Mouse (Mus musculus) myocyte (in vitro differentiated cells): ENCODE data around the gene Gpnmb. TPM values are rescaled to one million over a fixed set of nuclear protein-coding genes. Genes with fewer than 3 reads are reported as not detected.

Source experiments
- H3K27me3 ChIP-seq: one replicate; pipeline ENCODE4 v1.6.1; 2011; ENCODE audit not compliant: control insufficient read depth, insufficient read depth, insufficient read length
- H3K36me3 ChIP-seq: one replicate; pipeline ENCODE4 v1.6.1; 2011; ENCODE audit not compliant: control insufficient read depth, insufficient read depth
- H3K4me2 ChIP-seq: one replicate; pipeline ENCODE4 v1.6.1; 2011; ENCODE audit warnings: low read depth, control low read depth
- H3K4me3 ChIP-seq: one replicate; pipeline ENCODE4 v1.5.1; 2011; ENCODE audit warnings: mild to moderate bottlenecking, control low read depth, moderate library complexity
- H3K79me2 ChIP-seq: one replicate; pipeline ENCODE4 v1.6.1; 2011; ENCODE audit not compliant: control insufficient read depth, insufficient read depth
- H3ac ChIP-seq: one replicate; pipeline ENCODE4 v1.6.1; 2011; ENCODE audit not compliant: control insufficient read depth, insufficient read length
- CEBPB ChIP-seq: IDR thresholded peaks from 2 replicates; pipeline ENCODE4 v1.6.1; 2011; ENCODE audit warnings: mild to moderate bottlenecking, moderate library complexity; ENCODE audit not compliant: poor library complexity, insufficient read depth, severe bottlenecking
- E2F4 ChIP-seq: IDR thresholded peaks from one replicate; pipeline ENCODE4 v1.6.1; 2011; ENCODE audit warnings: mild to moderate bottlenecking, control low read depth, moderate library complexity; ENCODE audit not compliant: insufficient read depth
- MAX ChIP-seq: IDR thresholded peaks from one replicate; pipeline ENCODE4 v1.6.1; 2011; ENCODE audit warnings: low read depth, mild to moderate bottlenecking, control low read depth
- MYOD1 ChIP-seq, 3 experiments: IDR thresholded peaks; one replicate each; pipeline ENCODE4 v1.6.1; 2011; ENCODE audit warnings: control low read depth in 2 of 3, low read depth in 2 of 3, mild to moderate bottlenecking in 2 of 3, moderate library complexity in 1 of 3; ENCODE audit not compliant: insufficient read length in 2 of 3, control insufficient read depth in 1 of 3
- MYOG ChIP-seq, 3 experiments: IDR thresholded peaks; one replicate each; pipeline ENCODE4 v1.6.1; 2011; ENCODE audit warnings: control low read depth in 2 of 3, low read depth in 2 of 3, mild to moderate bottlenecking in 2 of 3; ENCODE audit not compliant: insufficient read length in 2 of 3, control insufficient read depth in 1 of 3, insufficient read depth in 1 of 3
- POLR2A ChIP-seq: IDR thresholded peaks from one replicate; pipeline ENCODE4 v1.6.1; 2011; ENCODE audit warnings: low read depth, mild to moderate bottlenecking, control low read depth, moderate library complexity; ENCODE audit not compliant: insufficient read length
- POLR2AphosphoS2 ChIP-seq: IDR thresholded peaks from one replicate; pipeline ENCODE4 v1.6.1; 2011; ENCODE audit warnings: low read depth, control low read depth; ENCODE audit not compliant: insufficient read length
- REST ChIP-seq: IDR thresholded peaks from one replicate; pipeline ENCODE4 v1.6.1; 2011; ENCODE audit warnings: mild to moderate bottlenecking, control low read depth, moderate library complexity; ENCODE audit not compliant: insufficient read depth, insufficient read length
- SRF ChIP-seq: IDR thresholded peaks from one replicate; pipeline ENCODE4 v1.6.1; 2011; ENCODE audit warnings: low read depth; ENCODE audit not compliant: control insufficient read depth, insufficient read length
- TCF12 ChIP-seq: IDR thresholded peaks from one replicate; pipeline ENCODE4 v1.6.1; 2011; ENCODE audit warnings: mild to moderate bottlenecking, control low read depth; ENCODE audit not compliant: poor library complexity, insufficient read depth, severe bottlenecking
- TCF3 ChIP-seq: IDR thresholded peaks from one replicate; pipeline ENCODE4 v1.6.1; 2011; ENCODE audit warnings: low read depth, control low read depth; ENCODE audit not compliant: insufficient read length
- USF1 ChIP-seq: IDR thresholded peaks from one replicate; pipeline ENCODE4 v1.6.1; 2011; ENCODE audit warnings: low read depth, mild to moderate bottlenecking, control low read depth, moderate library complexity
- polyA plus RNA-seq: library from polyadenylated mRNA; unstranded; fragments of >200 nt; fragmentation: generic; extraction: Trizol; gene quantifications from one replicate; pipeline ENCODE4 v1.2.1, GENCODE M21; 2012; ENCODE audit warnings: missing spikeins

Gene Gpnmb
- polyA plus RNA-seq, 1 experiment = 0.12 TPM

DNA sequence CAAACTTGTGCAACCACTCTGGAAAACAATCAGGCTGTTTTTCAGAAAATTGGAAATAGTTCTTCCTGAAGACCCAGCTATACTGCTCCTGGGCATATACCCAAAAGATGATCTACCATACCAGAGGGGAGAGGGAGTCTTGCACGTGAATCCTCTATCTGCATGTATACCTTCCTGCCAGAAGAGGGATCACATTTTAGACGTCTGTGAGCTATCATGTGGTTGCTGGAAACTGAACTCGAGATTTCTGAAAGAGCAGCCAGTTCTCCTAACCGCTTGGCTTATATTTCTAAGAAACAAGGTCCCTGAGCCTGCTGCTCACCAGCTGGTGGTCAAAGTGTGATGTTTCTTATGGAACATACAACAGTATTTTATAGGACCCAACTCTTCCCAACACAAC, 32.0 kb downstream of the Gpnmb start:
- no peak for TF ChIP-seq POLR2AphosphoS2
- no peak for TF ChIP-seq E2F4
- TF ChIP-seq TCF12 = no peak
- TF ChIP-seq REST = no peak
- Histone ChIP-seq H3K79me2 (no peaks in the 10 kb centered on the region), H3K27me3 (no peaks in the 10 kb centered on the region), H3K4me3 (no peak overlapping the region), H3ac (no peak overlapping the region), H3K36me3 (no peaks in the 10 kb centered on the region), H3K4me2 (no peak overlapping the region)

DNA sequence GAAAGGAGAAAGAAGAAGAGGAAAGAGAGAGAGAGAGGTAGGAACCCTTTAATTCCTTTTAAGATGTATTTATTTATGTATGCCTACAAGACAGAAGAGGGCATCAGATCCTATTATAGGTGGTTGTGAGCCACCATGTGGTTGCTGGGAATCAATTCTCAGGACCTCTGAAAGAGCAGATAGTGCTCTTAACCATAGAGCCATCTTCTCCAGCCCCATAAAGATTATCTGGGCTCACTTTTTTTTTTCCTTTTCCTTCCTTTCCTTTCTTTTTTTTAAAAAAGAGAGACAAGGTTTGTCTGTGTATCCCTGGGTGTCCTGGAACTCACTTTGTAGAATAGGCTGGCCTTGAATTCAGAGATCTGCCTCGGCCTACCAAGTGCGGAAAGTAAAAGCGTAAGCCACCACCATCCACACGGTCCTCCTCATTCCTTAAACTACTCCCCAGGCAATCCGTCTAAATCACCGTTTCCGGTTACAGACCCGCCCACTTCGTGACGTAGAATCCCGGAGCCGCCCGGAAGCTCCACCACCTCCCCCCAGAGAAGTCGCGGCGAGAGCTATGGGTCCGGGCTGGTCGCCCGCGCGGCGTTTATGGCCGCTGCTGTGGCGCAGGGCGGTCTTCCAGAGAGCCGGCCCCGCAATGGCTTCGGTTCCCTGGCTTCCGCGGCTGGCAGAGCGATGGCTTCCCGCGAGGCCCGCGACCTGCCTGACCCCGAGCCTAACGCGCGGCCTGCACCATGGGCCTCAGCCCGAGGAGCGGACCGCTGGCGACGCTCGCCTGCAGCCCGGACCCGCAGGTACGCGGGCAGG, 37.2 kb downstream of the Gpnmb start, which contains the start of gene Malsu1:
TSS of gene Malsu1 (plus strand) at position 492 of the 813 bp plus-strand sequence.
- H3K4me3 ChIP-seq = peak within 1 kb of the TSS; percentile 78
- H3K79me2 ChIP-seq = peaks cover 41% of the 10 kb centered on the region
- no peaks in the 10 kb centered on the region for H3K27me3 ChIP-seq
- H3ac ChIP-seq = peak within 1 kb of the TSS; percentile 69
- H3K36me3 ChIP-seq = no peaks in the 10 kb centered on the region
- H3K4me2 ChIP-seq = peak within 1 kb of the TSS; percentile 88
- TF ChIP-seq TCF12 (no peak), REST (no peak), POLR2A (peak; percentile 71), CEBPB (no peak), MYOD1 (IDR thresholded peaks at IDR 0.05; ENCODE audit: control insufficient read depth in 1 of 3, insufficient read length in 2 of 3, low read depth in 2 of 3) (peak in 1 of 3 experiments; percentile 0), USF1 (no peak), POLR2AphosphoS2 (peak; percentile 91), E2F4 (no peak), SRF (no peak), TCF3 (no peak), MAX (no peak), MYOG (IDR thresholded peaks at IDR 0.05; ENCODE audit: control insufficient read depth in 1 of 3, insufficient read depth in 1 of 3, insufficient read length in 2 of 3, low read depth in 2 of 3) (no peak)

DNA sequence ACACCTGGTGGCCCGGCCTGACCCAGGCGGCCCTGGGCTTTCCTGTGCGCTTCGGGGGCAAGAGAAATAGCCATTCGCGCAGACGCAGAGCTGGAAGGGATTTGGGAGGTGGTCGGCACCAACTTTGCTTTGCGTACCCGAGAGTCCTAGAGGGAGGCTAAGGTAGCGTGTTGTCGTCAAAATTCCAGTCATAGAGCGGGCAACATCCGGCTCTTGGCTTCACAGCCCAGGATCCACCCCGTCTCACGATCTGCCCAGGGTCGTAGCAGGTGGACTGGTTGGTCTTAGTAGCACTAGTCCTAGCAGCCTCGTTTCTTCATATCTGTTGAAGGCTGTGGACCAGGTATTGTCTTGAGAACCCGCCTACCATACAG, 37.8 kb downstream of the Gpnmb start:
- no peaks in the 10 kb centered on the region for H3K36me3 ChIP-seq
- TF ChIP-seq CEBPB = no peak
- TF ChIP-seq TCF12 = no peak
- no peak for TF ChIP-seq TCF3
- TF ChIP-seq MYOG (IDR thresholded peaks at IDR 0.05; ENCODE audit: control insufficient read depth in 1 of 3, insufficient read depth in 1 of 3, insufficient read length in 2 of 3, low read depth in 2 of 3) = no peak
- TF ChIP-seq REST = no peak
- no peak for TF ChIP-seq POLR2AphosphoS2
- TF ChIP-seq MAX = no peak
- no peak for TF ChIP-seq E2F4
- TF ChIP-seq MYOD1 (IDR thresholded peaks at IDR 0.05; ENCODE audit: control insufficient read depth in 1 of 3, insufficient read length in 2 of 3, low read depth in 2 of 3) = no peak
- TF ChIP-seq SRF = no peak

DNA sequence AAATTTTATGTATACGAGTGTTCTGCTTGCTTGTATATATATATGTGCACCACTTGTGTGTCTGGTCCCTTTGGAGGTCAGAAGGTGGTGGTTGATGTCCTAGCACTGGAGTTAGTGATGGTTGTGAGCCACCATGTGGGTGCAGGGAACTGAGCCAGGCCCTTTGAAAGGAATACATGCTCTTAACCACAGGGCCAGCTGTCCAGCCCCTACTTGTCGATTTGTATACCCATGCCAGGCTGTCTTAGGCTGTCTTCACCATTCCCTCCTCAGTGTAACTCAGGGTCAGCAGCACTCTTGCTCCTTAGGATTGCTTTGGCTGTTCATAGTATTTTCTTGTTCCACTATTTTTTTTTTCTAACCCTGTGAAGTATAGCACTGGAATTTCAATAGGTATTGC, 41.5 kb downstream of the Gpnmb start:
- Histone ChIP-seq H3K27me3 (no peaks in the 10 kb centered on the region), H3K4me3 (no peak overlapping the region), H3K36me3 (peaks cover 3% of the 10 kb centered on the region), H3K79me2 (peaks cover 53% of the 10 kb centered on the region), H3K4me2 (no peak overlapping the region), H3ac (no peak overlapping the region)
- TF ChIP-seq E2F4 = no peak
- TF ChIP-seq MAX = no peak
- TF ChIP-seq SRF = no peak
- no peak for TF ChIP-seq USF1
- TF ChIP-seq MYOG (IDR thresholded peaks at IDR 0.05; ENCODE audit: control insufficient read depth in 1 of 3, insufficient read depth in 1 of 3, insufficient read length in 2 of 3, low read depth in 2 of 3) = peak; percentile 26 to 75 (median 67)
- TF ChIP-seq CEBPB = no peak
- TF ChIP-seq MYOD1 (IDR thresholded peaks at IDR 0.05; ENCODE audit: control insufficient read depth in 1 of 3, insufficient read length in 2 of 3, low read depth in 2 of 3) = peak in 2 of 3 experiments; percentile 50 to 63
- no peak for TF ChIP-seq TCF12
- no peak for TF ChIP-seq POLR2A
- TF ChIP-seq REST = no peak
- no peak for TF ChIP-seq TCF3
- no peak for TF ChIP-seq POLR2AphosphoS2

More for the DNA sequence above, 37.8 kb downstream of the Gpnmb start:
- Histone ChIP-seq H3K4me2 (peak overlapping the region; percentile 88), H3K27me3 (no peaks in the 10 kb centered on the region), H3ac (peak overlapping the region; percentile 69), H3K4me3 (peak overlapping the region; percentile 78), H3K79me2 (peaks cover 46% of the 10 kb centered on the region)

DNA sequence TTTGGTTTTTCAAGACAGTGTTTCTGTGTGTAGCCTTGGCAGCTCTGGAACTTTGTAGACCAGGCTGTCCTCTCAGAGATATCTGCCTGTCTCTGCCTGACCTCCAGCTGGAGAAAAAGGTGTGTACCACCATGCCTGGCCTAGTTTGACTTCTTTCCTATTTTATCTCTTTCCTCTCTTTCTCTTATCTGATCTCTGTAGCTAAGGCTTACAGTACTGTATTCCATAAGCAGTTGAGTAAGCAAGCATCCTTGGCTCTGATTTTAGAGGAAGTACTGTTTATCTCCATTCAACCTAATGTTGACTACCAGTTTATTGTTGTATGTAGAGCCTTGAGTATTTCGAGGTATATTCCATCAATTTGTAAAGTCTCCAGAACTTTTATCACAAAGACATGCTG, 43.0 kb downstream of the Gpnmb start:
- Histone ChIP-seq H3K27me3 (no peaks in the 10 kb centered on the region), H3K79me2 (peaks cover 48% of the 10 kb centered on the region), H3K4me2 (no peak overlapping the region), H3K4me3 (no peak overlapping the region), H3K36me3 (peaks cover 13% of the 10 kb centered on the region), H3ac (no peak overlapping the region)
- no peak for TF ChIP-seq TCF12
- no peak for TF ChIP-seq SRF
- TF ChIP-seq USF1 = no peak
- no peak for TF ChIP-seq REST
- TF ChIP-seq MYOD1 (IDR thresholded peaks at IDR 0.05; ENCODE audit: control insufficient read depth in 1 of 3, insufficient read length in 2 of 3, low read depth in 2 of 3) = no peak
